Mouse (Mus musculus) liver, postnatal 0 days (tissue): ENCODE results near the gene Pqlc2.

Experiments
- CTCF ChIP-seq: sonication (generic); IDR thresholded peaks from 2 replicates; pipeline ENCODE4 v1.5.1; 2016; ENCODE audit warnings: antibody characterized with exemption, low read depth
- EP300 ChIP-seq: IDR thresholded peaks from 2 replicates; pipeline ENCODE4 v1.6.1; 2016; ENCODE audit warnings: antibody characterized with exemption, low read depth, mild to moderate bottlenecking

- no peak for TF ChIP-seq EP300
- TF ChIP-seq CTCF, result no peak
Observed at GRCm38 (mm10) chr4:139341556-139342233, 31.2 kb upstream of the Pqlc2 start.
